Mouse (Mus musculus) liver, embryonic 14.5 days (tissue): ENCODE data around the gene Taok1.

Source experiments
- CTCF ChIP-seq: IDR thresholded peaks from 2 replicates; pipeline ENCODE4 v1.5.1; 2016; ENCODE audit warnings: antibody characterized with exemption, low read depth, control low read depth
- EP300 ChIP-seq: IDR thresholded peaks from 2 replicates; pipeline ENCODE4 v1.6.1; 2016; ENCODE audit warnings: antibody characterized with exemption, low read depth

- no peak for TF ChIP-seq CTCF
- TF ChIP-seq EP300, result no peak
Observed at GRCm38 (mm10) chr11:77597266-77597665, 10.3 kb downstream of the Taok1 start.
